Comparison of ENCODE assay signal across 8 mouse cellular contexts in the genomic region with DNA sequence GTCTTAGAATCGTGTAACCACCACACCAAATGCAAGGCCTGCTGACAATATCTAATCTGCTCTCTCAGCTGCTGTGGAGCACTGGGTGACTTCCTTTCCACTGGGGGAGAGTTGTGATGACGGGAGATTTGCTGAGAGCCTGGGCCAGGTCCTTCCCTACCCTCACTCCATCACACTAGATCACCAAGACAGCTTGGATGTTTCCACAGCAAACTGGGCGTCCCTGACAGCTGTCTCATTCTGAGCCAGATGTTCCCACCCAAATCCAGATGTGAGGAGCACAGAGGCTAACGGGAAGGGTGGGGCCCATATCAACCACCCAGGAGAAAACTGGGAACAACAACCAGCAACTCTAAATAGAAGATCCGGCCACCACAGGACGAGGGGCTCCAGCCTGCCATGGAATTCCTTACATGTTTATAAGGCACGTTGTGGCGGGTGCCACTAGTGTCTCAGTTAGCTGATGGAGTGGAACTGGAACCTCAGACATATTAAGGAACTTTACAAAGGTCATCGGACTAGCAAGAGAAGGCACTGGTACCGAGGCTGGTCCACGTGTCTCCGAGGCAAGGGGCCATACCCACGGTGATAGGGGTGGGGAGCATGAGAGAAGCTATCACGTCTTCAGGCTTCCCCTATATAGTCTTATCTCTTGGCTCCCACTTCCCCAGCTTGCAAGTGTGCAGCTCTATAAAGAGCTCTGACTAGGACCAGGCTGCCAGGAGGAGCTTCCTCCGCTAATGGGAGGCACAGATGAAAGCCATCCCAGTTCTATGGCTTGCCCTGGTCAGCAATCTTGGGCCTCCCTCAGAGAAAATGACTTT. TPM values are rescaled to one million over a fixed set of nuclear protein-coding genes. Genes with fewer than 3 reads are reported as not detected.
A peak's percentile ranks its signal among the peaks of the same experiment; 100 is the strongest.
DNase-seq lines count a peak whose midpoint lies in the region; ATAC-seq lines count a peak whose summit lies in the region.

No protein-coding gene starts in this region.

- H3K9me3 ChIP-seq in midbrain, embryonic 14.5 days (ENCODE audit: control insufficient read depth, low read length), result no peaks in the 10 kb centered on the region
- H3K9me3 ChIP-seq in midbrain, embryonic 10.5 days (replicated peaks), result no peaks in the 10 kb centered on the region
- H3K9me3 ChIP-seq in heart, embryonic 14.5 days (ENCODE audit: control insufficient read depth, low read length), result no peaks in the 10 kb centered on the region
- no peaks in the 10 kb centered on the region for H3K9me3 ChIP-seq in liver, embryonic 11.5 days (ENCODE audit: control insufficient read depth, low read length)
- H3K9me3 ChIP-seq in stomach, embryonic 14.5 days (ENCODE audit: control insufficient read depth, low read depth, low read length), result no peaks in the 10 kb centered on the region

- DNase-seq in midbrain, embryonic 14.5 days, result no peak
- DNase-seq in midbrain, embryonic 10.5 days (ENCODE audit: low spot score), result no peak
- DNase-seq in liver, embryonic 11.5 days (ENCODE audit: low spot score), result no peak
- no peak for DNase-seq in urinary bladder, postnatal 4 days (ENCODE audit: low spot score in 2 of 2)
- no peak for DNase-seq in layer of hippocampus, adult 9-11 months
- DNase-seq in layer of hippocampus, postnatal 10 days (ENCODE audit: low spot score in 2 of 2), result no peak

- WGBS in midbrain, embryonic 14.5 days, result 82% methylated on average over 15 of the region's 15 CpGs
- 83% methylated on average over 15 of the region's 15 CpGs for WGBS in midbrain, embryonic 10.5 days
- WGBS in heart, embryonic 14.5 days, result 37% methylated on average over 15 of the region's 15 CpGs
- 47% methylated on average over 15 of the region's 15 CpGs for WGBS in liver, embryonic 11.5 days
- 70% methylated on average over 15 of the region's 15 CpGs for WGBS in stomach, embryonic 14.5 days

- 0 out of 2 replicates have a peak overlapping the region, but pooled peaks have one; percentile 20 for H3K9ac ChIP-seq in midbrain, embryonic 14.5 days (replicated peaks; ENCODE audit: low read length)
- peak overlapping the region; percentile 51 for H3K9ac ChIP-seq in heart, embryonic 14.5 days (ENCODE audit: low read length)
- H3K9ac ChIP-seq in liver, embryonic 11.5 days (ENCODE audit: low read depth, low read length), result peak overlapping the region; percentile 47
- no peak overlapping the region for H3K9ac ChIP-seq in stomach, embryonic 14.5 days (replicated peaks; ENCODE audit: low read depth, low read length)

- H3K4me1 ChIP-seq in midbrain, embryonic 14.5 days (ENCODE audit: control insufficient read depth, insufficient read depth, low read length), result peaks cover 12% of the 10 kb centered on the region
- H3K4me1 ChIP-seq in midbrain, embryonic 10.5 days, result peaks cover 32% of the 10 kb centered on the region
- peaks cover 19 to 28% of the 10 kb centered on the region in 2 experiments for H3K4me1 ChIP-seq in heart, embryonic 14.5 days (ENCODE audit: control insufficient read depth in 2 of 2, insufficient read depth in 2 of 2, low read length in 2 of 2)
- peaks cover 32% of the 10 kb centered on the region for H3K4me1 ChIP-seq in liver, embryonic 11.5 days (replicated peaks; ENCODE audit: control insufficient read depth, insufficient read depth, low read length)
- H3K4me1 ChIP-seq in stomach, embryonic 14.5 days (ENCODE audit: control insufficient read depth, insufficient read depth, low read length), result peaks cover 13% of the 10 kb centered on the region

- no peak overlapping the region for H3K4me3 ChIP-seq in midbrain, embryonic 14.5 days (replicated peaks; ENCODE audit: low read depth, low read length)
- no peak overlapping the region for H3K4me3 ChIP-seq in midbrain, embryonic 10.5 days
- H3K4me3 ChIP-seq in heart, embryonic 14.5 days (ENCODE audit: control insufficient read depth in 1 of 2, insufficient read depth in 1 of 2, low read depth in 1 of 2, low read length in 2 of 2), result peak overlapping the region; percentile 7 to 9; a peak in 3 of 4 replicates
- H3K4me3 ChIP-seq in liver, embryonic 11.5 days (ENCODE audit: low read depth, low read length), result peak overlapping the region; percentile 24
- H3K4me3 ChIP-seq in stomach, embryonic 14.5 days (ENCODE audit: low read depth, low read length), result no peak overlapping the region

- H3K4me2 ChIP-seq in midbrain, embryonic 14.5 days (ENCODE audit: low read length), result peak overlapping the region; percentile 24; the same call in 1 of the 2 replicates
- H3K4me2 ChIP-seq in heart, embryonic 14.5 days (ENCODE audit: low read length), result peak overlapping the region; percentile 98
- H3K4me2 ChIP-seq in liver, embryonic 11.5 days, result peak overlapping the region; percentile 96
- H3K4me2 ChIP-seq in stomach, embryonic 14.5 days (replicated peaks; ENCODE audit: low read depth, low read length), result peak overlapping the region; percentile 17; the same call in 1 of the 2 replicates

- no peak for ATAC-seq in midbrain, embryonic 14.5 days (ENCODE audit: low FRiP score, low TSS enrichment)
- ATAC-seq in heart, embryonic 14.5 days (ENCODE audit: insufficient number of reproducible peaks, insufficient read depth, low FRiP score, low read depth), result no peak
- peak; percentile 80 for ATAC-seq in liver, embryonic 11.5 days (replicated peaks; ENCODE audit: low FRiP score)
- no peak for ATAC-seq in stomach, embryonic 14.5 days (ENCODE audit: insufficient number of reproducible peaks, insufficient read depth, low FRiP score, low read depth)

- H3K27ac ChIP-seq in midbrain, embryonic 14.5 days (replicated peaks; ENCODE audit: low read depth, low read length), result no peak overlapping the region
- no peak overlapping the region for H3K27ac ChIP-seq in midbrain, embryonic 10.5 days (replicated peaks)
- H3K27ac ChIP-seq in heart, embryonic 14.5 days (replicated peaks in 1 of 2; ENCODE audit: control insufficient read depth in 1 of 2, insufficient read depth in 1 of 2, low read depth in 2 of 2, low read length in 2 of 2), result peak overlapping the region; percentile 20 to 22; a peak in 1 of 4 replicates
- H3K27ac ChIP-seq in liver, embryonic 11.5 days (ENCODE audit: low read depth, low read length), result peak overlapping the region; percentile 79
- H3K27ac ChIP-seq in stomach, embryonic 14.5 days (ENCODE audit: low read length), result no peak overlapping the region; the same call in 1 of the 2 replicates

- H3K36me3 ChIP-seq in midbrain, embryonic 14.5 days (ENCODE audit: control insufficient read depth, insufficient read depth, low read length), result peaks cover 12% of the 10 kb centered on the region
- H3K36me3 ChIP-seq in midbrain, embryonic 10.5 days, result peaks cover 5% of the 10 kb centered on the region; the same call in 1 of the 2 replicates
- peaks cover 16% of the 10 kb centered on the region for H3K36me3 ChIP-seq in heart, embryonic 14.5 days (ENCODE audit: control insufficient read depth, insufficient read depth, low read length)
- peaks cover 5% of the 10 kb centered on the region for H3K36me3 ChIP-seq in liver, embryonic 11.5 days (ENCODE audit: control insufficient read depth, insufficient read depth, low read length)
- H3K36me3 ChIP-seq in stomach, embryonic 14.5 days (ENCODE audit: control insufficient read depth, insufficient read depth, low read length), result peaks cover 6% of the 10 kb centered on the region

- H3K27me3 ChIP-seq in midbrain, embryonic 14.5 days (ENCODE audit: control insufficient read depth, insufficient read depth, low read length), result no peaks in the 10 kb centered on the region
- H3K27me3 ChIP-seq in midbrain, embryonic 10.5 days (ENCODE audit: low read depth, poor library complexity, severe bottlenecking), result peaks cover 32% of the 10 kb centered on the region
- no peaks in the 10 kb centered on the region for H3K27me3 ChIP-seq in heart, embryonic 14.5 days (ENCODE audit: control insufficient read depth, insufficient read depth, low read length)
- no peaks in the 10 kb centered on the region; the same call in 1 of the 2 replicates for H3K27me3 ChIP-seq in liver, embryonic 11.5 days (replicated peaks; ENCODE audit: control insufficient read depth, insufficient read depth, low read length)
- no peaks in the 10 kb centered on the region for H3K27me3 ChIP-seq in stomach, embryonic 14.5 days (ENCODE audit: control insufficient read depth, insufficient read depth, low read length)

RNA-seq across cellular contexts. Expression of gene Cdc42ep2, which starts 2.3 kb away (rescaled TPM):
- polyA plus RNA-seq in midbrain, embryonic 14.5 days (2014; fragmentation: Nextera tagmentation; extraction: Ambion mirVana), result 12.3 and 16.2 TPM in 2 replicates
- polyA plus RNA-seq in midbrain, embryonic 10.5 days (2016; fragmentation: Nextera tagmentation; extraction: Ambion mirVana), result 1.8 and 2.2 TPM in 2 replicates
- polyA plus RNA-seq in heart, embryonic 14.5 days (2014; fragmentation: Nextera tagmentation; extraction: Ambion mirVana), result 9.1 and 9.7 TPM in 2 replicates
- polyA plus RNA-seq in liver, embryonic 11.5 days (2014; fragmentation: Nextera tagmentation; extraction: Ambion mirVana), result 5.1 TPM in 2 replicates
- 7.3 and 7.4 TPM in 2 replicates for polyA plus RNA-seq in stomach, embryonic 14.5 days (2014; fragmentation: Nextera tagmentation; extraction: Ambion mirVana)
- total RNA-seq in layer of hippocampus, postnatal 10 days (2021), result 1 to 10 TPM; 5.2 to 5.7 TPM

RNA-seq across cellular contexts. Expression of gene Dpf2, which starts 9.5 kb away (rescaled TPM):
- polyA plus RNA-seq in midbrain, embryonic 14.5 days (2014; fragmentation: Nextera tagmentation; extraction: Ambion mirVana), result 96.6 and 108 TPM in 2 replicates
- 242 and 245 TPM in 2 replicates for polyA plus RNA-seq in midbrain, embryonic 10.5 days (2016; fragmentation: Nextera tagmentation; extraction: Ambion mirVana)
- polyA plus RNA-seq in heart, embryonic 14.5 days (2014; fragmentation: Nextera tagmentation; extraction: Ambion mirVana), result 85.8 and 86.9 TPM in 2 replicates
- 119 and 127 TPM in 2 replicates for polyA plus RNA-seq in liver, embryonic 11.5 days (2014; fragmentation: Nextera tagmentation; extraction: Ambion mirVana)
- polyA plus RNA-seq in stomach, embryonic 14.5 days (2014; fragmentation: Nextera tagmentation; extraction: Ambion mirVana), result 132 and 148 TPM in 2 replicates
- 10 to 100 TPM; 76.0 to 79.9 TPM for total RNA-seq in layer of hippocampus, postnatal 10 days (2021)

RNA-seq across cellular contexts. Expression of gene Tigd3, which starts 28.4 kb away (rescaled TPM):
- 9.9 and 10.8 TPM in 2 replicates for polyA plus RNA-seq in midbrain, embryonic 14.5 days (2014; fragmentation: Nextera tagmentation; extraction: Ambion mirVana)
- polyA plus RNA-seq in midbrain, embryonic 10.5 days (2016; fragmentation: Nextera tagmentation; extraction: Ambion mirVana), result 9.5 and 10.8 TPM in 2 replicates
- 1.1 and 1.8 TPM in 2 replicates for polyA plus RNA-seq in heart, embryonic 14.5 days (2014; fragmentation: Nextera tagmentation; extraction: Ambion mirVana)
- 3.9 and 4.2 TPM in 2 replicates for polyA plus RNA-seq in liver, embryonic 11.5 days (2014; fragmentation: Nextera tagmentation; extraction: Ambion mirVana)
- 3.1 and 3.2 TPM in 2 replicates for polyA plus RNA-seq in stomach, embryonic 14.5 days (2014; fragmentation: Nextera tagmentation; extraction: Ambion mirVana)
- 1 to 10 TPM; 4.4 to 5.5 TPM for total RNA-seq in layer of hippocampus, postnatal 10 days (2021)

RNA-seq across cellular contexts. Expression of gene Pola2, which starts 41.7 kb away (rescaled TPM):
- 17.6 and 23.4 TPM in 2 replicates for polyA plus RNA-seq in midbrain, embryonic 14.5 days (2014; fragmentation: Nextera tagmentation; extraction: Ambion mirVana)
- polyA plus RNA-seq in midbrain, embryonic 10.5 days (2016; fragmentation: Nextera tagmentation; extraction: Ambion mirVana), result 97.3 and 110 TPM in 2 replicates
- polyA plus RNA-seq in heart, embryonic 14.5 days (2014; fragmentation: Nextera tagmentation; extraction: Ambion mirVana), result 42.7 and 45.1 TPM in 2 replicates
- polyA plus RNA-seq in liver, embryonic 11.5 days (2014; fragmentation: Nextera tagmentation; extraction: Ambion mirVana), result 129 and 131 TPM in 2 replicates
- polyA plus RNA-seq in stomach, embryonic 14.5 days (2014; fragmentation: Nextera tagmentation; extraction: Ambion mirVana), result 68.9 and 73.2 TPM in 2 replicates
- 10 to 100 TPM in 1 of 2 experiments, 1 to 10 TPM in 1; 10.0 to 10.1 TPM for total RNA-seq in layer of hippocampus, postnatal 10 days (2021)

RNA-seq across cellular contexts. Expression of gene Slc25a45, which starts 44.7 kb away (rescaled TPM):
- polyA plus RNA-seq in midbrain, embryonic 14.5 days (2014; fragmentation: Nextera tagmentation; extraction: Ambion mirVana), result 0.73 and 1.2 TPM in 2 replicates
- 2.3 and 2.6 TPM in 2 replicates for polyA plus RNA-seq in midbrain, embryonic 10.5 days (2016; fragmentation: Nextera tagmentation; extraction: Ambion mirVana)
- polyA plus RNA-seq in heart, embryonic 14.5 days (2014; fragmentation: Nextera tagmentation; extraction: Ambion mirVana), result 1.7 and 2.8 TPM in 2 replicates
- 7.5 and 8.2 TPM in 2 replicates for polyA plus RNA-seq in liver, embryonic 11.5 days (2014; fragmentation: Nextera tagmentation; extraction: Ambion mirVana)
- polyA plus RNA-seq in stomach, embryonic 14.5 days (2014; fragmentation: Nextera tagmentation; extraction: Ambion mirVana), result 1.8 and 2.8 TPM in 2 replicates
- 1 to 10 TPM; 2.1 to 3.6 TPM for total RNA-seq in layer of hippocampus, postnatal 10 days (2021)

Comparison
In these comparisons a context has a peak if more than half of its experiments do, and no peak if none do; other contexts are left out.
1. H3K27ac ChIP-seq: peak in heart, embryonic 14.5 days (2 of 2) and liver, embryonic 11.5 days (single experiment); none in midbrain, embryonic 14.5 days (single experiment), midbrain, embryonic 10.5 days (single experiment) and stomach, embryonic 14.5 days (single experiment).
2. H3K4me2 ChIP-seq: peak in every context shown above with its lines; median percentile 98 in heart, embryonic 14.5 days; 96 in liver, embryonic 11.5 days; 24 in midbrain, embryonic 14.5 days; 17 in stomach, embryonic 14.5 days.
3. H3K4me3 ChIP-seq: peak in heart, embryonic 14.5 days (2 of 2) and liver, embryonic 11.5 days (single experiment); none in midbrain, embryonic 14.5 days (single experiment), midbrain, embryonic 10.5 days (single experiment) and stomach, embryonic 14.5 days (single experiment).